Mouse (Mus musculus): Measurements from ENCODE around the gene Scarf2.

Gene Scarf2

GRCm38 (mm10) chr16:17830385-17831178, 33.5 kb downstream of the Scarf2 start:
- DNase-seq (ENCODE audit: low read depth, low spot score), result no peak

DNA sequence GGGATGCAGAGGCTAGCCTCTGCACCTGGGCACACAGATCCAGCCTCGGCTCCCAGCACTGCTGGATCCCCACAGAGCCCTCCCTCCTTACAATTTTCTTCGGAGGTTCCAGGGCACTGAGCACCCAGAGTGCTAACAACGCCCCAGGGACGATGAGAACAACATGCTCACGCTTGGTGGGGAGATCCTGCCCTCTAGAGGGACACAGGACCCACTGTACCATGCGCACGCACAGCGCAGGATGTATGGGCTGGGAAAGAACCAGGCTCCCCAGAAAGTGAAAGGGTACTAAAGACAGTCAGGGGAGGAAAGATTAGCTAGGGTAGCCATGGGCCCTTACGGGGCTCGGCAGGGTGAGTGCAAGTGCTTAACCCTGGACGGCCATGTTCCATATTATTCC, 34.7 kb downstream of the Scarf2 start:
- DNase-seq (ENCODE audit: low read depth, low spot score), result no peak

- no peak for DNase-seq (ENCODE audit: low read depth, low spot score)
Measured at GRCm38 (mm10) chr16:17832821-17833220, 35.7 kb downstream of the Scarf2 start, which contains the start of gene B830017H08Rik. Gene B830017H08Rik (plus strand): TSS chr16:17833121.

- DNase-seq (ENCODE audit: low read depth, low spot score), result no peak
Measured at GRCm38 (mm10) chr16:17833321-17833680, 36.2 kb downstream of the Scarf2 start.

DNA sequence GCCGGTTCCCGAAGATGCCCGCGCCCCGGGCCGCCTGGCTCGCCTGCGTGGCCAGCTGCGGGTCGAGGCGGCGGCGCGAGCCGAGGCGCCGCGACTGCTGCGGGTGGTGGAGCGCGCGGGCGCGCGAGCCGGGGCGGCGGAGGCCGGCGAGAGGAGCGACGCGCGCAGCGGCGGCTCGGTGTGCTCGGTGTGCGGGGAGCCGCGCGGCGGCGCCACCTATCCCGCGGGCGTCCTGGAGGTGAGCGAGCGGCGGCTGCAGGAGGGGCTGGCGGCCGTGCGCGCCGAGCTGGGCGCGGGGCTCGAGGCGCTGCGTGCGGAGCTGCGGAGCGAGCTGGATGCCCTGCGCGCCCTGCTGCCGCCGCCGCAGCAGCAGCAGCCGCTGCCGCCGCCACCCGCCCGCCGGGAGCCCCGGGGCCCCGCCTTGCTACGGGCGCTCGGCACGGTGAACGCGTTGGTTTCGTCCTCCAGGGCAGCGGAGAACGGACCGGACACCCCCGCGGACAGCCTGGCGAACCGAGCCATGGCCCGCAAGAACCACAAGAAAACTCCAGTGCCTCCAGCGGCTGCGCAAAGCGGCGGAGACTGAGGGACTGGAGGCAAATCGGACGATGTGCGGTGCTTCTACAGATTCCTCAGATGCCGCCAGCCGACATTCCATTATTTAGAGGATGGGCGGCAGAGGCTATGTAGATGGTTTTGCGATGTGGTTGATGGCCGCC, 36.8 kb downstream of the Scarf2 start:
- no peak for DNase-seq (ENCODE audit: low read depth, low spot score)

DNA sequence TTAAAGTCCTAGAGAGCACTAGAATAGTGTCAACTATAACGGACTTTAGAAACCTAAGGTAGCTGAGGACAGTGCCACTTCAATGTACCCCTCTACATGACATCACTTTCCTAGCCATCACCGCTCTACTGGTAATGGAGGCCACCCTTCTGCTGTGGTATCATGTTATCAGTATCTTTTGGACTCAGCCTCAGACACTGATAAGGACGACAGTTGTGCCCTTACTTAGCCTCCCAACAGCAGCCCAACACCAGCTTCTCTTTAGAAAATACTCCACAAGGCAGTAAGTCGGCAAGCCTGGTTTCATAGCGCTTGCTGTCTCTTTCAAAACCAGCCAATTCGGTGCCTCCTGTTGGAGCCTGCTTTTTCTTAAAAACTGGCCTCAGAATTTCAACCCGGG, 37.5 kb downstream of the Scarf2 start:
- DNase-seq (ENCODE audit: low read depth, low spot score), result no peak

- no peak for DNase-seq (ENCODE audit: low read depth, low spot score)
Measured at GRCm38 (mm10) chr16:17835481-17835880, 38.4 kb downstream of the Scarf2 start.

GRCm38 (mm10) chr16:17838051-17838450, 41.0 kb downstream of the Scarf2 start, which contains the start of gene Car15:
Gene Car15 (minus strand): TSS chr16:17838364.
- DNase-seq (ENCODE audit: low read depth, low spot score), result no peak

DNA sequence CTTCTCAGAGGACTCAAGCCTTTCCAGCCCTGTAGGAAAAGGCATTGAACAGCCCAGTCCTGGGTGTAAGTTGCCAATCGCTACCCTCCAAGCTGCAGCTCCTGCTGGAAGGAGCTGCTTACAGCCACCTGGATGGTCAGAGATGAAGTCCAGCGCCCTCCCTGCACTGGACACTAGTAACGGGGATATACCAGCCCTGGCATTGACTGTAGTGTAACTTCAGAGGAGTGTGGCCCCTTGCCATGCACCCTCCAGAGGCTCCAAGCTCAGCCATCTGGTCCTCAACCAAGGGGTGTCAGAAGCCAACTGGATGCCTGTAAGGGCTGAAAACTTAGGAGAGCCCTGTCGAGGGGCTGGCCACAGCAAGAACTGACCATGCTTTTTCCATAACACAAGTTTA, 42.9 kb downstream of the Scarf2 start:
- DNase-seq (ENCODE audit: low read depth, low spot score), result no peak

GRCm38 (mm10) chr16:17842437-17842836, 45.4 kb downstream of the Scarf2 start:
- DNase-seq (ENCODE audit: low read depth, low spot score), result no peak

GRCm38 (mm10) chr16:17843701-17844365, 46.8 kb downstream of the Scarf2 start:
- DNase-seq (ENCODE audit: low read depth, low spot score), result no peak

DNA sequence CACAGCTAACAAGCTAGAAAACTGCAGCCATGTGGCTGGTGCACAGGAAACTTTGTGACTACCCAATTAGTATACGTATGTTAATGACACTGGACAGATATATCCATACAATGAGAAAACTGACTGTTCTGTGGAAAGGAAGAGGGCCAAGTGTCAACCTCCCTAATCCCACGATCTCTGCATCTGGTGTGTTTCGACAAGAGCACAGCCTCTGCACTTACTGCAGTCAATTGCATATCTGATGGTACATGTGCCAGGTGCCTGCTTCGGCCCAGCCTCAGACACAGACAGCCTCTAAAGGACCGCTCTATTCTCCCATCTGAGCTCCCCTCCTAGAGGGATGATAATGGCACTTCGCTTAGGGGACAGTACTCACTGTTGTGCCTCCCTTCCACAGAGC, 51.3 kb downstream of the Scarf2 start:
- DNase-seq (ENCODE audit: low read depth, low spot score), result no peak

DNA sequence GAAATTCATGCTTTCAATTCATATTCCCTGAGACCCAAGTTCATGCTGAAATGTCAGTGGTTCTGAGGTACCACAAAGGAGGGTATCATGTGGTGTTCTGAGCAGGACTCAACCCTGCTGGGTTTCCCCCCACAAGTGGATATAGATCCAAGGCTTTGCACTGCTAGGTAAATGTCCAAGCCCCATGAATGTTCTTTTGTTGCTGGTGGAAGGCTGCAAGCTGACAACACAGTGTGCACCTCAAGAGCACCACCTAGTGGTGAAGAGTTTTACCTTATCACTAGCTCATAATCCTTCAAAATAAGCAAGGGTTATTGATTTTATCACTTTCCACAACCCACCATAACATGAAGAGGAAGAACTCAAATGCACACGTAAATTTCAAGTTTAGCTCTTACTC, 51.8 kb downstream of the Scarf2 start:
- no peak for DNase-seq (ENCODE audit: low read depth, low spot score)

DNA sequence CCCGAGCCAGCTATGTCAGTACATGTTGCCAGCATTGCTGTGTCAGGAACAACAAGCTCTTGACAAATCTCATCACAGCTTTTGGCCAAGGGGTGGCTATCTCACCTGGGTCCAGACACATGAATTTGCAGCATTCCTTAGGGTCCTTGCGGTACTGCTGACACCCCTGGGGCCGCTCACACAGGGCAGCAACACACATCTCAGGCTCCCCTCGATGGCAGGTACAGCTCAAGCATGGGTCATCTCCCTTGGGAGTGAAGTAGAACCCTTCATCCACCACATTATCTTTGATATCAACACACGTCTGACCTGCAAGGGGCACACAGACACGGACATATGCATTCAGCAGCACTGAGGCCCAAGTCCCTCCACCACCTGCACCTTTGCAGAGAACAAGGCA, 52.4 kb downstream of the Scarf2 start:
- no peak for DNase-seq (ENCODE audit: low read depth, low spot score)

DNA sequence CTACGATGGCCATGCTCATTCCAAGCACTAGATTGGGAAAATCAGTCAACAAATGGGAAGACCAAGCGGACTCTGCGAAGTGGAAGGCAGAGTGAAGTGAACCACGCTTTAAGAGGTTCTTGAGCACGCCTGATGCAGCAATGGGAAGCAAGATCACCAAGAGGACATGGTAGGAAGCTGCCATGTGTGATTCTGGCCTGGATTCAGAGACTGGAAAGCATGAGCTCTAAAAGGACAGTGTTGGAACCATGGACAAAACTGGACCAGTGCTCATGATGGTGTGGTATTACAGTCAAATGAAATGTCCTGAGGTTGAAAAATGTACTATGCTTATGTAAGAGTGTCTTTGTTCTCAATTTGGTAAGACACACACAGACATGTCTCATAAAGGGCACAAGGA, 54.2 kb downstream of the Scarf2 start:
- no peak for DNase-seq (ENCODE audit: low read depth, low spot score)

GRCm38 (mm10) chr16:17851860-17852259, 54.8 kb downstream of the Scarf2 start:
- no peak for DNase-seq (ENCODE audit: low read depth, low spot score)

DNA sequence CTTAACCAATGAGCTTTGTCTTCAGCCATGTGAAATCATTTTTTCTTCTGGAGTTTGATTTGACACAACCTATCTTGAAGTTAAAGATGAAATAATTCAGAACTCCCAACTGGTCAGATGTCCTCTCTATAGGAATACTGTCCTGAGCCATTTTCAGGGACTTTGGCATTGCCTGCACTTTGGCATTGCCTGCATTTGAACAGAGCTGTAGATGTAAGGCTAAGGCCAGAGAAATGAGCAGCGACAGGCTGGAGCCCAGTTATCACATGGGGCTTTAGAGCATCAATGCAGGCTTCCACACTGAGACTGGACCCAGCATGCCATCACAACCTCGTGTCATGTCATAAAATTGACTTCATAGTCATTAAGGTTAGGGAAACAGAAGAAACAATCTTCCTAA, 56.2 kb downstream of the Scarf2 start:
- no peak for DNase-seq (ENCODE audit: low read depth, low spot score)

DNA sequence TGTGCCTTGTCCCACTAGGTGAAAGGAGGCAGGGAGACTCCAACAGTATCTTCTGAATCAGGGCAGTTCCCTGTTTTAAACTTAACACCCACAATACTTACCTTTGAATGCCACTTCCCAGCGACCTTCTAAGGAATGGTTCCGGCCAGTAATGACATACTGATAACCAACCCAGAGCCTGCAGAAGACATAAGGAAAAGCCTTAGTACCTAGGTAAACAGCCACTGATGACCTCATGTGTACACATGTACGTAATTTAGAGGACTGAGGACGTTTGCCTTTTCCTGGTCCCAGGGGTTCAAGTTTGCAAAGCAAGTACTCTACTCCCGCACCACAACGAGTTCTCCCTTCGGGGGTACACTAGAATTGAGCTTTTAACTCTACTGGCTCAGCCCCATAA, 60.1 kb downstream of the Scarf2 start:
- DNase-seq (ENCODE audit: low read depth, low spot score), result no peak

Measured in brain, embryonic 18.5 days (tissue).